26 mouse cellular contexts compared by ENCODE assay signal in the genomic region with DNA sequence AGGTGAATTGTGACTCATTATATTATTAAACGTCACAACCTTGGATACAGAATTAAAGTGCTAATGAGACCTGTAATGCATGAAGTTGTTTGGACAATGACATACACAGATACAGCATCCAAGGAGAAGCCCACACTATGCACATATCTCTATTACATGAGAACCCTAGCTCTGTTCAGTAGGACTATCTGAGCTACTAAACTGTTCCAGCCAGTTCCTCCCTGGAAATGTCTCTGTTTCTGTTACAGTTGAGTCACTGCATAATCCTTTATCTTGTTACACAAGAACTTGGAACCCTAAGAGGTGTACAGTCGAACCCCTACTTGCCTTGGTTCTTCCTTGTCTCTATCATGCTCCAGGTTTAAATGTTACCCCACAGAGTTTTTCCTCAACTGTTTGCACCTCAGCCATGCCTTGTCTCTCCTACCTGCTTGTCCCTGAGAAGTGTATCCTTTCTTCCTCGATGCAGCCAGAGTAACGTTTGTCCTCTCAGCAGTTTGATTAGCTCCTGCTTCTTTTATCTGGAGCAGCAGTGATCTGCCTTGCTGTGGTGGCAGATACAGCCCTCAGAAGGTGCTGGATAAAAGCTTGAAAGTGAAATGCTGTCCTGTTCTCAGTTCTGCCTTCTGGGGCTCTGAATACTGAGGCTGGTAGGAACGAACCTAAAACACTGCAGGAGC. TPM values are rescaled to one million over a fixed set of nuclear protein-coding genes. Genes with fewer than 3 reads are reported as not detected.
DNase-seq lines count a peak whose midpoint lies in the region; ATAC-seq and TF ChIP-seq lines count a peak whose summit lies in the region.
"Had no signal": no experiment of that assay in that cellular context is flagged by ENCODE, and none has a peak within 500 bp of the region (broad histone marks: within the 10 kb centered on the region; RNA-seq: fewer than 3 reads in every experiment).

No protein-coding gene starts in this region.

- H3K4me2 ChIP-seq in lung, postnatal 0 days (replicated peaks; ENCODE audit: low read depth, low read length): no peak overlapping the region
- H3K4me2 ChIP-seq in liver, embryonic 13.5 days: peak overlapping the region; percentile 13
- H3K4me2 ChIP-seq: forebrain, embryonic 13.5 days; heart, embryonic 12.5 days; limb, embryonic 12.5 days; lung, embryonic 15.5 days; midbrain, embryonic 12.5 days; neural tube, embryonic 12.5 days had no signal

- H3K27me3 ChIP-seq in lung, postnatal 0 days (replicated peaks; ENCODE audit: insufficient read depth, low read length): no peaks in the 10 kb centered on the region
- H3K27me3 ChIP-seq in liver, embryonic 13.5 days: no peaks in the 10 kb centered on the region
- H3K27me3 ChIP-seq: forebrain, embryonic 13.5 days; heart, embryonic 12.5 days; limb, embryonic 12.5 days; lung, embryonic 15.5 days; midbrain, embryonic 12.5 days; neural tube, embryonic 12.5 days had no signal

- intact Hi-C loops in gastrocnemius, adult 2 months (cut with DNase I): loop anchor here (5.0 kb wide), 1 partner anchor 39 kb away; no protein-coding TSS in a partner anchor

- no peak overlapping the region for H3K4me3 ChIP-seq in gastrocnemius, adult 2 months
- H3K4me3 ChIP-seq in lung, postnatal 0 days (ENCODE audit: low read depth, low read length): no peak overlapping the region
- no peak overlapping the region for H3K4me3 ChIP-seq in liver, embryonic 13.5 days (replicated peaks)
- H3K4me3 ChIP-seq: embryonic facial prominence, embryonic 10.5 days; forebrain, embryonic 13.5 days; heart, embryonic 12.5 days; left cerebral cortex, adult 2 months; limb, embryonic 12.5 days; lung, embryonic 15.5 days; midbrain, embryonic 12.5 days; neural tube, embryonic 12.5 days had no signal

- no peak for DNase-seq in gastrocnemius, adult 2 months
- DNase-seq in gastrocnemius, postnatal 25 days: no peak
- DNase-seq in lung, postnatal 0 days (ENCODE audit: low spot score): no peak
- DNase-seq in lung, adult 18-20 months: no peak
- DNase-seq in liver, embryonic 13.5 days: peak; percentile 42
- no peak for DNase-seq in left cerebral cortex, adult 11 months (ENCODE audit: low spot score)
- no peak for DNase-seq in cerebellum, postnatal 4 days (ENCODE audit: low spot score in 2 of 2)
- no peak for DNase-seq in kidney, postnatal 10 days
- DNase-seq: adrenal gland, postnatal 25 days; cerebellum, adult 11-12 months; cerebellum, postnatal 25 days; gastrocnemius, postnatal 36 days; kidney, adult 18-20 months; right cerebral cortex, postnatal 4 days; thymus, postnatal 14 days had no signal

- TF ChIP-seq CTCF in gastrocnemius, adult 2 months (IDR thresholded peaks at IDR 0.05): no peak
- no peak for TF ChIP-seq CTCF in lung, postnatal 0 days (IDR thresholded peaks at IDR 0.05)

- H3K4me1 ChIP-seq in lung, postnatal 0 days (ENCODE audit: insufficient read depth, low read depth, low read length): no peaks in the 10 kb centered on the region
- peaks cover 36% of the 10 kb centered on the region for H3K4me1 ChIP-seq in liver, embryonic 13.5 days (replicated peaks)
- H3K4me1 ChIP-seq: embryonic facial prominence, embryonic 10.5 days; lung, embryonic 15.5 days; midbrain, embryonic 12.5 days; neural tube, embryonic 12.5 days had no signal

- ATAC-seq in lung, postnatal 0 days: no peak
- ATAC-seq in liver, embryonic 13.5 days (ENCODE audit: low read depth): peak; percentile 92
- ATAC-seq: CD4-positive, CD25-positive, alpha-beta regulatory T cell, adult 4 months; forebrain, embryonic 13.5 days had no signal

- no peaks in the 10 kb centered on the region for H3K36me3 ChIP-seq in lung, postnatal 0 days (ENCODE audit: insufficient read depth, low read length)
- H3K36me3 ChIP-seq in liver, embryonic 13.5 days: no peaks in the 10 kb centered on the region
- H3K36me3 ChIP-seq: heart, embryonic 12.5 days; lung, embryonic 15.5 days; midbrain, embryonic 12.5 days had no signal

- TF ChIP-seq EP300 in lung, postnatal 0 days (IDR thresholded peaks at IDR 0.05): no peak

- H3K9me3 ChIP-seq in lung, postnatal 0 days (ENCODE audit: low read length): no peaks in the 10 kb centered on the region
- H3K9me3 ChIP-seq in liver, embryonic 13.5 days (replicated peaks): no peaks in the 10 kb centered on the region
- H3K9me3 ChIP-seq: embryonic facial prominence, embryonic 10.5 days; forebrain, embryonic 13.5 days; heart, embryonic 12.5 days; limb, embryonic 12.5 days; lung, embryonic 15.5 days; midbrain, embryonic 12.5 days; neural tube, embryonic 12.5 days had no signal

- 51% methylated on average over 5 of the region's 5 CpGs for WGBS in lung, postnatal 0 days
- 25% methylated on average over 5 of the region's 5 CpGs for WGBS in liver, embryonic 13.5 days (ENCODE audit: insufficient replicate concordance)

- no peak overlapping the region for H3K9ac ChIP-seq in lung, postnatal 0 days (replicated peaks; ENCODE audit: low read depth)
- peak overlapping the region; percentile 0; the same call in 1 of the 2 replicates for H3K9ac ChIP-seq in liver, embryonic 13.5 days
- H3K9ac ChIP-seq: forebrain, embryonic 13.5 days; heart, embryonic 12.5 days; limb, embryonic 12.5 days; lung, embryonic 15.5 days; midbrain, embryonic 12.5 days; neural tube, embryonic 12.5 days had no signal

- peak overlapping the region; percentile 68 for H3K27ac ChIP-seq in gastrocnemius, adult 2 months
- H3K27ac ChIP-seq in lung, postnatal 0 days (ENCODE audit: low read length): 0 out of 2 replicates have a peak overlapping the region, but pooled peaks have one; percentile 54
- H3K27ac ChIP-seq in liver, embryonic 13.5 days: peak overlapping the region; percentile 60
- H3K27ac ChIP-seq: embryonic facial prominence, embryonic 10.5 days; forebrain, embryonic 13.5 days; kidney, postnatal 0 days; left cerebral cortex, adult 2 months; limb, embryonic 12.5 days; lung, embryonic 15.5 days; macrophage; midbrain, embryonic 12.5 days; neural tube, embryonic 12.5 days had no signal

RNA-seq across cellular contexts. Expression of gene Limd1, which starts 10.0 kb away (rescaled TPM):
- 10 to 100 TPM; 31.5 to 41.1 TPM for total RNA-seq in gastrocnemius, adult 2 months (2021)
- total RNA-seq in gastrocnemius, postnatal 25 days (2021): 10 to 100 TPM; 25.8 to 29.2 TPM
- polyA plus RNA-seq in lung, postnatal 0 days (2015; fragmentation: Nextera tagmentation; extraction: Ambion mirVana): 56.3 and 61.9 TPM in 2 replicates
- polyA plus RNA-seq in liver, embryonic 13.5 days (2015; fragmentation: Nextera tagmentation; extraction: Ambion mirVana): 21.5 and 25.8 TPM in 2 replicates
